Mouse (Mus musculus): ENCODE measurements around the gene Cideb.
A peak's percentile ranks its signal among the peaks of the same experiment; 100 is the strongest.

DNA sequence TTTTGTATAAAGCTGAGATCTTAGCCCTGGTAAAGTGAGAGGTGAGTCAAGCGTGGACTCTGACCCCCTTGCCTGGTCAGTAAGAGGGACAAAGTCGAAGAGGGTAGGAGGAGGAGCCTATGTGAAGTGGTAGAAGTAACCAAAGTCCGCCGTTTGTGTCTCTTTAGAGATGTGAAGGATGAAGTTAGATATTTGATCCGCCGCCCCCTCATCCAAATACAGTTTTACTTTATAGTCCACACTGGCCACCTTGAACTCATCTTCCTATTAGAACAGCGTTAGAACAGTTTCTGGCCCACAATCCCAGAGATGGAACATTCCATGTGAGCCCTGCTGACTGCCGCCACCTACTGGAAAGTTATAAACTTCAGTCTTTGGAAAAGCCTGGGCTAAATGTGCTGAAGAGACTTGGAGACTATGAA lies at the start of gene Cideb:
- TF ChIP-seq MXI1 (IDR thresholded peaks at IDR 0.05; ENCODE audit: low read depth, low read length) (no peak), ELF1 (IDR thresholded peaks at IDR 0.05; ENCODE audit: low read depth, low read length) (no peak), SMC3 (IDR thresholded peaks at IDR 0.05; ENCODE audit: low read depth, low read length) (peak; percentile 79), USF1 (IDR thresholded peaks at IDR 0.05; ENCODE audit: low read depth, low read length) (no peak), CTCF (IDR thresholded peaks at IDR 0.05 in 2 of 3, conservative IDR thresholded peaks at IDR 0.05 in 1 of 3; ENCODE audit: control insufficient read depth in 1 of 3, insufficient read depth in 1 of 3, low read depth in 2 of 3, low read length in 3 of 3, poor library complexity in 1 of 3, severe bottlenecking in 1 of 3) (peak; percentile 52 to 75 (median 58)), MAZ (IDR thresholded peaks at IDR 0.05; ENCODE audit: low read depth, low read length) (no peak), EP300 (IDR thresholded peaks at IDR 0.05; ENCODE audit: low read depth in 1 of 2, low read length in 2 of 2) (no peak), POLR2AphosphoS2 (IDR thresholded peaks at IDR 0.05; ENCODE audit: low read length) (no peak; the same call in 1 of the 2 replicates), ZC3H11A (IDR thresholded peaks at IDR 0.05; ENCODE audit: low read depth, low read length) (peak; percentile 59; the same call in 1 of the 2 replicates), CHD1 (IDR thresholded peaks at IDR 0.05; ENCODE audit: low read depth, low read length) (no peak)
